Mouse (Mus musculus): Measurements from ENCODE around the gene Exosc10.

DNA sequence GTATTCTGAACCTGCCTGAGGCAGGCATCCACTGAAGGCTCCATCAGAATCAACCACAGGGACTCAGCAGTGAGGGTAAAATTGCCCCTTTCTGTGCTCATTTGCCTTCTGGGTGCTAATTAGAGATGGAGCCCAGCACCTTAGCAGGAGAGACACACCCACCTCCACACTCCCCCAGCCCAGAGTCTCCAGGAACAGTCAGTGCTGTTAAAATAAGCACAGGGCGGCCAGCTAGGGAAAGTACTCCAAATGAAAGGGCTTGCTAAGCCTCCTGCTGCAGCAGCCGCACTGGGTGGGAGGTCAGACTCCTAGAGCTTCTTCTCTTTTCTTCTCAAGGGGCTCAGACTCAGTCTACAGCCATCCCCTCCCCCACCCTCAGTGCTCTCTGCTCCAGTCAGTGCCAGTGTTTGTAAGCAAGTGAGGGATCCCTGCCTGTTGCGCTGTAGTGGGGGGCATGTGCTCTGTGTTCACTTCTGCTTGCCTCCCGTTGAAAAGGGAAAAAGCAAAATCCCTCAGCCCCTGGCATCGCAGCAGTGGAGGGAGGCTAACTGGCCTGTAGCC is 39.9 kb upstream of the Exosc10 start:
- TF ChIP-seq POLR2A (IDR thresholded peaks at IDR 0.05; ENCODE audit: borderline replicate concordance, extremely low read depth, low read depth, low read length) = no peak
- no peak for TF ChIP-seq CTCF (IDR thresholded peaks at IDR 0.05; ENCODE audit: insufficient read depth, low read length)

All from lung, adult 2 months (tissue).